Mouse (Mus musculus) MEL (cell line): Measurements from ENCODE around the gene Tmem145.
"Not testable (repeated sequence)": the region's sequence is repeated elsewhere in the genome, so short reads cannot be mapped to it uniquely, and the experiment has no call there.

Source experiments
- CTCF ChIP-seq, 3 experiments: IDR thresholded peaks in 2 of 3; conservative IDR thresholded peaks in 1 of 3; 2 replicates each; pipeline ENCODE4 v1.5.1; 2011 to 2012; ENCODE audit warnings: low read length in 3 of 3, low read depth in 2 of 3, mild to moderate bottlenecking in 2 of 3, improper control_type of control experiment in 1 of 3, inconsistent platforms in 1 of 3, mixed read lengths in 1 of 3, moderate library complexity in 1 of 3; ENCODE audit not compliant: control insufficient read depth in 1 of 3, insufficient read depth in 1 of 3, poor library complexity in 1 of 3, severe bottlenecking in 1 of 3
- EP300 ChIP-seq, 2 experiments: IDR thresholded peaks; 2 replicates each; pipeline ENCODE4 v1.6.1; 2011; ENCODE audit warnings: improper control_type of control experiment in 2 of 2, low read length in 2 of 2, low read depth in 1 of 2, mild to moderate bottlenecking in 1 of 2
- ETS1 ChIP-seq: IDR thresholded peaks from 2 replicates; pipeline ENCODE4 v1.6.1; 2012; ENCODE audit warnings: low read depth, mild to moderate bottlenecking, inconsistent platforms, low read length, improper control_type of control experiment, moderate library complexity
- JUND ChIP-seq: IDR thresholded peaks from 2 replicates; pipeline ENCODE4 v1.6.1; 2011; ENCODE audit warnings: low read depth, mild to moderate bottlenecking, improper control_type of control experiment, low read length
- MAFK ChIP-seq: IDR thresholded peaks from 2 replicates; pipeline ENCODE4 v1.6.1; 2011; ENCODE audit warnings: low read depth, mild to moderate bottlenecking, low read length, improper control_type of control experiment, borderline replicate concordance
- MEF2A ChIP-seq: IDR thresholded peaks from 2 replicates; pipeline ENCODE4 v1.6.1; 2014; ENCODE audit warnings: low read depth, mild to moderate bottlenecking, inconsistent platforms, low read length, improper control_type of control experiment; ENCODE audit not compliant: poor library complexity, insufficient replicate concordance, severe bottlenecking; ENCODE audit errors: extremely low read depth
- POLR2A ChIP-seq, 2 experiments: IDR thresholded peaks; 2 replicates each; pipeline ENCODE4 v1.6.1; 2011 to 2012; ENCODE audit warnings: low read length in 2 of 2, mild to moderate bottlenecking in 2 of 2, control low read depth in 1 of 2, improper control_type of control experiment in 1 of 2, low read depth in 1 of 2, moderate library complexity in 1 of 2; ENCODE audit not compliant: control insufficient read depth in 1 of 2, insufficient read depth in 1 of 2, poor library complexity in 1 of 2
- POLR2AphosphoS5 ChIP-seq: IDR thresholded peaks from 2 replicates; pipeline ENCODE4 v1.6.1; 2012; ENCODE audit warnings: low read depth, borderline replicate concordance, mild to moderate bottlenecking, inconsistent platforms, low read length, moderate library complexity, mixed read lengths
- TAL1 ChIP-seq: IDR thresholded peaks from 2 replicates; pipeline ENCODE4 v1.6.1; 2012; ENCODE audit warnings: mild to moderate bottlenecking, inconsistent platforms, low read length, moderate library complexity, mixed read lengths
- TCF12 ChIP-seq: IDR thresholded peaks from 2 replicates; pipeline ENCODE4 v1.6.1; 2014; ENCODE audit warnings: low read depth, mild to moderate bottlenecking, inconsistent platforms, low read length, improper control_type of control experiment, moderate library complexity
- USF2 ChIP-seq, 2 experiments: IDR thresholded peaks; 2 replicates each; pipeline ENCODE4 v1.6.1; 2011 to 2012; ENCODE audit warnings: improper control_type of control experiment in 2 of 2, low read length in 2 of 2, borderline replicate concordance in 1 of 2, inconsistent platforms in 1 of 2, low read depth in 1 of 2, mild to moderate bottlenecking in 1 of 2; ENCODE audit not compliant: insufficient read depth in 1 of 2
- ZC3H11A ChIP-seq: IDR thresholded peaks from 2 replicates; pipeline ENCODE4 v1.6.1; 2012; ENCODE audit warnings: low read depth, mild to moderate bottlenecking, inconsistent platforms, low read length, improper control_type of control experiment

GRCm38 (mm10) chr7:25325431-25325830 is 19.5 kb downstream of the Tmem145 start:
- not testable (repeated sequence) for TF ChIP-seq CTCF (IDR thresholded peaks at IDR 0.05 in 2 of 3, conservative IDR thresholded peaks at IDR 0.05 in 1 of 3; ENCODE audit: control insufficient read depth in 1 of 3, insufficient read depth in 1 of 3, low read depth in 2 of 3, low read length in 3 of 3, poor library complexity in 1 of 3, severe bottlenecking in 1 of 3); JUND; EP300 (IDR thresholded peaks at IDR 0.05; ENCODE audit: low read depth in 1 of 2, low read length in 2 of 2); MEF2A; POLR2A (IDR thresholded peaks at IDR 0.05; ENCODE audit: control insufficient read depth in 1 of 2, insufficient read depth in 1 of 2, low read depth in 1 of 2, low read length in 2 of 2, poor library complexity in 1 of 2); TAL1; MAFK; TCF12; USF2 (IDR thresholded peaks at IDR 0.05; ENCODE audit: borderline replicate concordance in 1 of 2, insufficient read depth in 1 of 2, low read depth in 1 of 2, low read length in 2 of 2); POLR2AphosphoS5; ZC3H11A; ETS1
